Mouse (Mus musculus) MEL (cell line): Measurements from ENCODE around the gene Amh.

Experiments used
- CTCF ChIP-seq, 3 experiments: IDR thresholded peaks in 2 of 3; conservative IDR thresholded peaks in 1 of 3; 2 replicates each; pipeline ENCODE4 v1.5.1; 2011 to 2012; ENCODE audit warnings: low read length in 3 of 3, low read depth in 2 of 3, mild to moderate bottlenecking in 2 of 3, improper control_type of control experiment in 1 of 3, inconsistent platforms in 1 of 3, mixed read lengths in 1 of 3, moderate library complexity in 1 of 3; ENCODE audit not compliant: control insufficient read depth in 1 of 3, insufficient read depth in 1 of 3, poor library complexity in 1 of 3, severe bottlenecking in 1 of 3
- EP300 ChIP-seq, 2 experiments: IDR thresholded peaks; 2 replicates each; pipeline ENCODE4 v1.6.1; 2011; ENCODE audit warnings: improper control_type of control experiment in 2 of 2, low read length in 2 of 2, low read depth in 1 of 2, mild to moderate bottlenecking in 1 of 2
- GATA1 ChIP-seq: IDR thresholded peaks from 2 replicates; pipeline ENCODE4 v1.6.1; 2011; ENCODE audit warnings: low read depth, low read length, improper control_type of control experiment
- MAFK ChIP-seq: IDR thresholded peaks from 2 replicates; pipeline ENCODE4 v1.6.1; 2011; ENCODE audit warnings: low read depth, mild to moderate bottlenecking, low read length, improper control_type of control experiment, borderline replicate concordance
- MAX ChIP-seq: IDR thresholded peaks from 2 replicates; pipeline ENCODE4 v1.6.1; 2011; ENCODE audit warnings: low read length, improper control_type of control experiment
- MXI1 ChIP-seq: IDR thresholded peaks from 2 replicates; pipeline ENCODE4 v1.6.1; 2011; ENCODE audit warnings: mild to moderate bottlenecking, low read depth, low read length, improper control_type of control experiment
- NRF1 ChIP-seq: IDR thresholded peaks from 2 replicates; pipeline ENCODE4 v1.6.1; 2014; ENCODE audit warnings: low read depth, mild to moderate bottlenecking, inconsistent platforms, low read length, improper control_type of control experiment, moderate library complexity; ENCODE audit not compliant: poor library complexity, insufficient read depth, severe bottlenecking
- POLR2A ChIP-seq, 2 experiments: IDR thresholded peaks; 2 replicates each; pipeline ENCODE4 v1.6.1; 2011 to 2012; ENCODE audit warnings: low read length in 2 of 2, mild to moderate bottlenecking in 2 of 2, control low read depth in 1 of 2, improper control_type of control experiment in 1 of 2, low read depth in 1 of 2, moderate library complexity in 1 of 2; ENCODE audit not compliant: control insufficient read depth in 1 of 2, insufficient read depth in 1 of 2, poor library complexity in 1 of 2
- POLR2AphosphoS2 ChIP-seq: IDR thresholded peaks from 2 replicates; pipeline ENCODE4 v1.6.1; 2011; ENCODE audit warnings: low read length, improper control_type of control experiment
- RCOR1 ChIP-seq: IDR thresholded peaks from 2 replicates; pipeline ENCODE4 v1.6.1; 2012; ENCODE audit warnings: low read depth, mild to moderate bottlenecking, inconsistent platforms, low read length, improper control_type of control experiment
- USF1 ChIP-seq: IDR thresholded peaks from 2 replicates; pipeline ENCODE4 v1.6.1; 2014; ENCODE audit warnings: low read depth, mild to moderate bottlenecking, inconsistent platforms, low read length, improper control_type of control experiment, moderate library complexity

DNA sequence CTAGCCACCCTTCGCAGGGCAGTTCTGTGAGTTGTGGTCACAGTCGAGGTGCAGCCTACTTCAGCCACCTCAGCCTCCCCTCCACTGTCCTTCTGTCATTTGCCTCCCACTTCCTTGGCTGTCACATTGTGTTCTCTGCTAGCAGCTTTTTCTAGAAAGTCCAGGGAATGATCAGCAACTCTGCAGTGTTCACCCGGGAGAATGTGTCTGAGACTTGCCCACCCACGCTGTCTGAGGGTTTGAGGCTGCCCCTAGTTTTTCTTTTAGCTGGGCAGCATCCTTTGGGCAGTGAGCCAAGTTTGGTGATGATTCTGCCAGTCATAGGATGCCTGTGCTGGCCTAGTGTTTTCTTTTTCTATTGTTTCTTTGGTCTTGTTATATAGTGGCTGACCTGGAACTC, 48.1 kb upstream of the Amh start:
- no peak for TF ChIP-seq RCOR1
- TF ChIP-seq CTCF (IDR thresholded peaks at IDR 0.05 in 2 of 3, conservative IDR thresholded peaks at IDR 0.05 in 1 of 3; ENCODE audit: control insufficient read depth in 1 of 3, insufficient read depth in 1 of 3, low read depth in 2 of 3, low read length in 3 of 3, poor library complexity in 1 of 3, severe bottlenecking in 1 of 3): no peak
- TF ChIP-seq NRF1: no peak
- TF ChIP-seq MAX: no peak
- TF ChIP-seq POLR2A (IDR thresholded peaks at IDR 0.05; ENCODE audit: control insufficient read depth in 1 of 2, insufficient read depth in 1 of 2, low read depth in 1 of 2, low read length in 2 of 2, poor library complexity in 1 of 2): no peak
- no peak for TF ChIP-seq GATA1
- no peak for TF ChIP-seq MAFK
- TF ChIP-seq POLR2AphosphoS2: no peak
- TF ChIP-seq USF1: no peak
- TF ChIP-seq MXI1: no peak
- no peak for TF ChIP-seq EP300 (IDR thresholded peaks at IDR 0.05; ENCODE audit: low read depth in 1 of 2, low read length in 2 of 2)
